Mouse (Mus musculus) MEL (cell line): ENCODE data around the gene Stk39.

Source experiments
- CTCF ChIP-seq, 3 experiments: IDR thresholded peaks in 2 of 3; conservative IDR thresholded peaks in 1 of 3; 2 replicates each; pipeline ENCODE4 v1.5.1; 2011 to 2012; ENCODE audit warnings: low read length in 3 of 3, low read depth in 2 of 3, mild to moderate bottlenecking in 2 of 3, improper control_type of control experiment in 1 of 3, inconsistent platforms in 1 of 3, mixed read lengths in 1 of 3, moderate library complexity in 1 of 3; ENCODE audit not compliant: control insufficient read depth in 1 of 3, insufficient read depth in 1 of 3, poor library complexity in 1 of 3, severe bottlenecking in 1 of 3
- EP300 ChIP-seq, 2 experiments: IDR thresholded peaks; 2 replicates each; pipeline ENCODE4 v1.6.1; 2011; ENCODE audit warnings: improper control_type of control experiment in 2 of 2, low read length in 2 of 2, low read depth in 1 of 2, mild to moderate bottlenecking in 1 of 2
- GABPA ChIP-seq: IDR thresholded peaks from 2 replicates; pipeline ENCODE4 v1.6.1; 2012; ENCODE audit warnings: low read depth, mild to moderate bottlenecking, inconsistent platforms, low read length, improper control_type of control experiment, moderate library complexity
- GATA1 ChIP-seq: IDR thresholded peaks from 2 replicates; pipeline ENCODE4 v1.6.1; 2011; ENCODE audit warnings: low read depth, low read length, improper control_type of control experiment
- KAT2A ChIP-seq: conservative IDR thresholded peaks from 2 replicates; pipeline ENCODE4 v1.6.1; 2012; ENCODE audit warnings: low read depth, low read length, improper control_type of control experiment, inconsistent platforms

DNA sequence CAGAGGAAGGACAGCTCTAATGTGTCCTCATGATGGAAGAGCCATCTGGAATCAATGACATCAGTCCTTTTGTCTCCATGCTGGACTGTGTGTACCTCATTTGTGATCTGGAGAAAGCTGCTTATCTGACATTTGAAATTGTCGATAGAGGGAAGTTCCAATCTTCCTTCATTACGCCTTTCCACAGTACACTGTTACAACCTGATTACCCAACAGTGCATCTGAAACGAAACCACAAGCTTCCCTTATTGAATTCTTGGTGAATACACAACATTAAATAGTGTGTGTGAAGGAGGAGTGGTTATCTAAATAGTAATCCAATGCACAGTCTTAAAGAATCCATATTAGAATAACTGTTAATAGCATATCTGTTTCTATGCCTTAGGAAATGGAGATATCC, 230.0 kb downstream of the Stk39 start:
- no peak for TF ChIP-seq GABPA
- no peak for TF ChIP-seq EP300 (IDR thresholded peaks at IDR 0.05; ENCODE audit: low read depth in 1 of 2, low read length in 2 of 2)
- no peak for TF ChIP-seq KAT2A
- no peak for TF ChIP-seq CTCF (IDR thresholded peaks at IDR 0.05 in 2 of 3, conservative IDR thresholded peaks at IDR 0.05 in 1 of 3; ENCODE audit: control insufficient read depth in 1 of 3, insufficient read depth in 1 of 3, low read depth in 2 of 3, low read length in 3 of 3, poor library complexity in 1 of 3, severe bottlenecking in 1 of 3)
- TF ChIP-seq GATA1: no peak
